Mouse (Mus musculus): ENCODE data around the gene Il1r1. TPM values are rescaled to one million over a fixed set of nuclear protein-coding genes. Genes with fewer than 3 reads are reported as not detected.

Il1r1 gene
- polyA plus RNA-seq (2014; fragmentation: Nextera tagmentation; extraction: Ambion mirVana): 0.51 and 1.2 TPM in 2 replicates

GRCm38 (mm10) chr1:40224539-40225284 lies at the start of gene Il1r1:
Gene Il1r1, plus strand, starts transcription at chr1:40225080.
- WGBS: 58% methylated on average over 12 of the region's 12 CpGs
- no peak within 1 kb of the TSS for H3K27ac ChIP-seq (ENCODE audit: low read depth, low read length)
- ATAC-seq (ENCODE audit: low read depth): no peak

GRCm38 (mm10) chr1:40175123-40175522 lies 49.8 kb upstream of the Il1r1 start:
- 75% methylated on average over 5 of the region's 5 CpGs for WGBS
- H3K9me3 ChIP-seq (ENCODE audit: control insufficient read depth, low read length): no peaks in the 10 kb centered on the region
- no peak overlapping the region for H3K4me3 ChIP-seq (ENCODE audit: low read depth, low read length)
- no peak overlapping the region for H3K27ac ChIP-seq (ENCODE audit: low read depth, low read length)
- no peaks in the 10 kb centered on the region for H3K36me3 ChIP-seq (ENCODE audit: control insufficient read depth, insufficient read depth, low read length)
- no peaks in the 10 kb centered on the region for H3K4me1 ChIP-seq (ENCODE audit: control insufficient read depth, insufficient read depth, low read length)
- H3K27me3 ChIP-seq (ENCODE audit: control insufficient read depth, insufficient read depth, low read length): no peaks in the 10 kb centered on the region
- no peak overlapping the region for H3K9ac ChIP-seq (replicated peaks; ENCODE audit: low read depth, low read length)
- H3K4me2 ChIP-seq (ENCODE audit: low read depth, low read length): no peak overlapping the region
- ATAC-seq (ENCODE audit: low read depth): no peak

More at GRCm38 (mm10) chr1:40224539-40225284, at the start of gene Il1r1:
- Histone ChIP-seq H3K9me3 (ENCODE audit: control insufficient read depth, low read length) (no peaks in the 10 kb centered on the region), H3K36me3 (ENCODE audit: control insufficient read depth, insufficient read depth, low read length) (no peaks in the 10 kb centered on the region), H3K4me3 (ENCODE audit: low read depth, low read length) (no peak within 1 kb of the TSS), H3K4me1 (ENCODE audit: control insufficient read depth, insufficient read depth, low read length) (no peaks in the 10 kb centered on the region), H3K4me2 (ENCODE audit: low read depth, low read length) (no peak within 1 kb of the TSS), H3K27me3 (ENCODE audit: control insufficient read depth, insufficient read depth, low read length) (no peaks in the 10 kb centered on the region), H3K9ac (replicated peaks; ENCODE audit: low read depth, low read length) (no peak within 1 kb of the TSS)

GRCm38 (mm10) chr1:40175797-40176196 lies 49.1 kb upstream of the Il1r1 start:
- no peak for ATAC-seq (ENCODE audit: low read depth)
- H3K4me2 ChIP-seq (ENCODE audit: low read depth, low read length): no peak overlapping the region
- no peaks in the 10 kb centered on the region for H3K27me3 ChIP-seq (ENCODE audit: control insufficient read depth, insufficient read depth, low read length)
- 97% methylated on average over 1 of the region's 1 CpGs for WGBS
- no peaks in the 10 kb centered on the region for H3K9me3 ChIP-seq (ENCODE audit: control insufficient read depth, low read length)
- H3K4me1 ChIP-seq (ENCODE audit: control insufficient read depth, insufficient read depth, low read length): no peaks in the 10 kb centered on the region
- no peaks in the 10 kb centered on the region for H3K36me3 ChIP-seq (ENCODE audit: control insufficient read depth, insufficient read depth, low read length)
- no peak overlapping the region for H3K9ac ChIP-seq (replicated peaks; ENCODE audit: low read depth, low read length)
- no peak overlapping the region for H3K27ac ChIP-seq (ENCODE audit: low read depth, low read length)
- no peak overlapping the region for H3K4me3 ChIP-seq (ENCODE audit: low read depth, low read length)

- 82% methylated on average over 4 of the region's 4 CpGs for WGBS
These were observed 45.8 kb upstream of the Il1r1 start for GRCm38 (mm10) chr1:40179031-40179430.

GRCm38 (mm10) chr1:40179493-40179892 lies 45.4 kb upstream of the Il1r1 start:
- ATAC-seq (ENCODE audit: low read depth): no peak
- H3K4me3 ChIP-seq (ENCODE audit: low read depth, low read length): no peak overlapping the region
- H3K27ac ChIP-seq (ENCODE audit: low read depth, low read length): no peak overlapping the region
- no peaks in the 10 kb centered on the region for H3K4me1 ChIP-seq (ENCODE audit: control insufficient read depth, insufficient read depth, low read length)
- no peak overlapping the region for H3K9ac ChIP-seq (replicated peaks; ENCODE audit: low read depth, low read length)
- H3K36me3 ChIP-seq (ENCODE audit: control insufficient read depth, insufficient read depth, low read length): no peaks in the 10 kb centered on the region
- H3K27me3 ChIP-seq (ENCODE audit: control insufficient read depth, insufficient read depth, low read length): no peaks in the 10 kb centered on the region
- no peak overlapping the region for H3K4me2 ChIP-seq (ENCODE audit: low read depth, low read length)
- no peaks in the 10 kb centered on the region for H3K9me3 ChIP-seq (ENCODE audit: control insufficient read depth, low read length)
- WGBS: 93% methylated on average over 1 of the region's 1 CpGs

More at GRCm38 (mm10) chr1:40179031-40179430, 45.8 kb upstream of the Il1r1 start:
- no peak overlapping the region for H3K27ac ChIP-seq (ENCODE audit: low read depth, low read length)
- ATAC-seq (ENCODE audit: low read depth): no peak
- H3K4me3 ChIP-seq (ENCODE audit: low read depth, low read length): no peak overlapping the region
- H3K4me2 ChIP-seq (ENCODE audit: low read depth, low read length): no peak overlapping the region
- H3K27me3 ChIP-seq (ENCODE audit: control insufficient read depth, insufficient read depth, low read length): no peaks in the 10 kb centered on the region
- no peaks in the 10 kb centered on the region for H3K9me3 ChIP-seq (ENCODE audit: control insufficient read depth, low read length)
- no peak overlapping the region for H3K9ac ChIP-seq (replicated peaks; ENCODE audit: low read depth, low read length)
- no peaks in the 10 kb centered on the region for H3K4me1 ChIP-seq (ENCODE audit: control insufficient read depth, insufficient read depth, low read length)
- no peaks in the 10 kb centered on the region for H3K36me3 ChIP-seq (ENCODE audit: control insufficient read depth, insufficient read depth, low read length)

- H3K27ac ChIP-seq (ENCODE audit: low read depth, low read length): no peak overlapping the region
- 88% methylated on average over 2 of the region's 2 CpGs for WGBS
- H3K9me3 ChIP-seq (ENCODE audit: control insufficient read depth, low read length): no peaks in the 10 kb centered on the region
- H3K4me3 ChIP-seq (ENCODE audit: low read depth, low read length): no peak overlapping the region
- H3K4me2 ChIP-seq (ENCODE audit: low read depth, low read length): no peak overlapping the region
- no peaks in the 10 kb centered on the region for H3K4me1 ChIP-seq (ENCODE audit: control insufficient read depth, insufficient read depth, low read length)
- no peak overlapping the region for H3K9ac ChIP-seq (replicated peaks; ENCODE audit: low read depth, low read length)
- no peak for ATAC-seq (ENCODE audit: low read depth)
- no peaks in the 10 kb centered on the region for H3K36me3 ChIP-seq (ENCODE audit: control insufficient read depth, insufficient read depth, low read length)
- H3K27me3 ChIP-seq (ENCODE audit: control insufficient read depth, insufficient read depth, low read length): no peaks in the 10 kb centered on the region
These were observed 44.0 kb upstream of the Il1r1 start for GRCm38 (mm10) chr1:40180861-40181260.

- WGBS: 57% methylated on average over 3 of the region's 3 CpGs
- no peak overlapping the region for H3K9ac ChIP-seq (replicated peaks; ENCODE audit: low read depth, low read length)
- H3K4me3 ChIP-seq (ENCODE audit: low read depth, low read length): no peak overlapping the region
- H3K4me1 ChIP-seq (ENCODE audit: control insufficient read depth, insufficient read depth, low read length): no peaks in the 10 kb centered on the region
- no peak overlapping the region for H3K27ac ChIP-seq (ENCODE audit: low read depth, low read length)
- H3K27me3 ChIP-seq (ENCODE audit: control insufficient read depth, insufficient read depth, low read length): no peaks in the 10 kb centered on the region
- no peaks in the 10 kb centered on the region for H3K9me3 ChIP-seq (ENCODE audit: control insufficient read depth, low read length)
- no peak for ATAC-seq (ENCODE audit: low read depth)
- H3K4me2 ChIP-seq (ENCODE audit: low read depth, low read length): no peak overlapping the region
- no peaks in the 10 kb centered on the region for H3K36me3 ChIP-seq (ENCODE audit: control insufficient read depth, insufficient read depth, low read length)
These were observed 43.2 kb upstream of the Il1r1 start for GRCm38 (mm10) chr1:40181716-40182115.

- H3K27ac ChIP-seq (ENCODE audit: low read depth, low read length): no peak overlapping the region
- ATAC-seq (ENCODE audit: low read depth): no peak
These were observed 41.5 kb upstream of the Il1r1 start for GRCm38 (mm10) chr1:40183410-40183809.

GRCm38 (mm10) chr1:40187961-40188360 lies 36.9 kb upstream of the Il1r1 start:
- Histone ChIP-seq H3K9ac (replicated peaks; ENCODE audit: low read depth, low read length) (no peak overlapping the region), H3K4me1 (ENCODE audit: control insufficient read depth, insufficient read depth, low read length) (no peaks in the 10 kb centered on the region), H3K4me2 (ENCODE audit: low read depth, low read length) (no peak overlapping the region), H3K27me3 (ENCODE audit: control insufficient read depth, insufficient read depth, low read length) (no peaks in the 10 kb centered on the region), H3K9me3 (ENCODE audit: control insufficient read depth, low read length) (no peaks in the 10 kb centered on the region), H3K36me3 (ENCODE audit: control insufficient read depth, insufficient read depth, low read length) (no peaks in the 10 kb centered on the region), H3K4me3 (ENCODE audit: low read depth, low read length) (no peak overlapping the region), H3K27ac (ENCODE audit: low read depth, low read length) (no peak overlapping the region)
- 72% methylated on average over 1 of the region's 1 CpGs for WGBS
- ATAC-seq (ENCODE audit: low read depth): no peak

More at GRCm38 (mm10) chr1:40183410-40183809, 41.5 kb upstream of the Il1r1 start:
- no peaks in the 10 kb centered on the region for H3K9me3 ChIP-seq (ENCODE audit: control insufficient read depth, low read length)
- H3K27me3 ChIP-seq (ENCODE audit: control insufficient read depth, insufficient read depth, low read length): no peaks in the 10 kb centered on the region
- no peak overlapping the region for H3K4me3 ChIP-seq (ENCODE audit: low read depth, low read length)
- no peak overlapping the region for H3K9ac ChIP-seq (replicated peaks; ENCODE audit: low read depth, low read length)
- no peak overlapping the region for H3K4me2 ChIP-seq (ENCODE audit: low read depth, low read length)
- no peaks in the 10 kb centered on the region for H3K36me3 ChIP-seq (ENCODE audit: control insufficient read depth, insufficient read depth, low read length)
- no peaks in the 10 kb centered on the region for H3K4me1 ChIP-seq (ENCODE audit: control insufficient read depth, insufficient read depth, low read length)

Data from neural tube, embryonic 14.5 days (tissue).